Mouse (Mus musculus) G1E (cell line): ENCODE data around the gene Ddn. TPM values are rescaled to one million over a fixed set of nuclear protein-coding genes. Genes with fewer than 3 reads are reported as not detected.

Experiments used
- ATAC-seq: 2 replicates; pipeline ENCODE4 v1.8.0; 2016; ENCODE audit warnings: mild to moderate bottlenecking; ENCODE audit not compliant: insufficient number of reproducible peaks, poor library complexity, low FRiP score, severe bottlenecking; ENCODE audit errors: extremely low read depth
- DNase-seq: peaks from one replicate; pipeline ENCODE4 v3.0.0; 2012; ENCODE audit warnings: low spot score
- H3K27me3 ChIP-seq: 2 replicates; pipeline ENCODE4 v1.6.1; 2012; ENCODE audit warnings: mild to moderate bottlenecking, low read length, inconsistent platforms; ENCODE audit not compliant: insufficient read depth
- H3K36me3 ChIP-seq: replicated peaks from 2 replicates; pipeline ENCODE3; 2012; ENCODE audit warnings: mild to moderate bottlenecking, inconsistent platforms
- H3K4me1 ChIP-seq: 2 replicates; pipeline ENCODE4 v1.6.1; 2012; ENCODE audit warnings: low read depth, low read length, inconsistent platforms, mixed read lengths; ENCODE audit not compliant: insufficient read depth
- H3K4me3 ChIP-seq: 2 replicates; pipeline ENCODE4 v1.5.1; 2012; ENCODE audit warnings: low read depth, mild to moderate bottlenecking, inconsistent platforms, low read length, moderate library complexity, mixed read lengths
- H3K9me3 ChIP-seq: replicated peaks from 2 replicates; pipeline ENCODE4 v1.6.1; 2012; ENCODE audit warnings: inconsistent platforms
- CTCF ChIP-seq: IDR thresholded peaks from 2 replicates; pipeline ENCODE4 v1.5.1; 2012; ENCODE audit warnings: low read depth, low read length, inconsistent platforms, mixed read lengths
- GATA1 ChIP-seq: IDR thresholded peaks from 2 replicates; pipeline ENCODE4 v1.6.1; 2012; ENCODE audit warnings: borderline replicate concordance, low read length, inconsistent platforms, mixed read lengths
- GATA2 ChIP-seq: IDR thresholded peaks from 2 replicates; pipeline ENCODE4 v1.6.1; 2012; ENCODE audit warnings: low read depth, low read length, inconsistent platforms, borderline replicate concordance
- POLR2AphosphoS5 ChIP-seq: IDR thresholded peaks from 2 replicates; pipeline ENCODE4 v1.6.1; 2012; ENCODE audit warnings: low read depth, low read length, inconsistent platforms; ENCODE audit not compliant: insufficient replicate concordance
- TAL1 ChIP-seq: conservative IDR thresholded peaks from 2 replicates; pipeline ENCODE4 v1.6.1; 2012; ENCODE audit warnings: low read depth, low read length, inconsistent platforms, mixed read lengths
- polyA plus RNA-seq: library from polyadenylated mRNA; stranded (reverse); fragments of >175 nt; gene quantifications from 2 replicates; pipeline ENCODE4 v1.2.3, GENCODE M21; 2012
- total RNA-seq, 2 experiments: library from RNA; stranded (forward) in 1 of 2; stranded (reverse) in 1 of 2; fragments of 200-1000 nt in 1 of 2; fragments of >200 nt in 1 of 2; fragmentation: Nextera tagmentation in 1 of 2; gene quantifications; 2 replicates each; pipeline ENCODE4 v1.2.3; 2014 to 2017

The Ddn gene
- total RNA-seq (2014; fragmentation: Nextera tagmentation) (not detected in 2 replicates), total RNA-seq (2017) (0.17 and 0.22 TPM in 2 replicates), polyA plus RNA-seq (0.07 and 0.08 TPM in 2 replicates)

GRCm38 (mm10) chr15:98809390-98809789, at the start of gene Ddn:
Ddn (minus strand) TSS chr15:98809490.
- TF ChIP-seq TAL1 (no peak), CTCF (no peak), GATA1 (no peak), POLR2AphosphoS5 (no peak), GATA2 (no peak)
- Histone ChIP-seq H3K36me3 (peaks cover 51% of the 10 kb centered on the region), H3K9me3 (peaks cover 5% of the 10 kb centered on the region; the same call in 1 of the 2 replicates), H3K4me1 (peaks cover 52% of the 10 kb centered on the region), H3K4me3 (no peak within 1 kb of the TSS; the same call in 1 of the 2 replicates), H3K27me3 (peaks cover 52% of the 10 kb centered on the region)
- no peak for DNase-seq
- ATAC-seq: no peak

DNA sequence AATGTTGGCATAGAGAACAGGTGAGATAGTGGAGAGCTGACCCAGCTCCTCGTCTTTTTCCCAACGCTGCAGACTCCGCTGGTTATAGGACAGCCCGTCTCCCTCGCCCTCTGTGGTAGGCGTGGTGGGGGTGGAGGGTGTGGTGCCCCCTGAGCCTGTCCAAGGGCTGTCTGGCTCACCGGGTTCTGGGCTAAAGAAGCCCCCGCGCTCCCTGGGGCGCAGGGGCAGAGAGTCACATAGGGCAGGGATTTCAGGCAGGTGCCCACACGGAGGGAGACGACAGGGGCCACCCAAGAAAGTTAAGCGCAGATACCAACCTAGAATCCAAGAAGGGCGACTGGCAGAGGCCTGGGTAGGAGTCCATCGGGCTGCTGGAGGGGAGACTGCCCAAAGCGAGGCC, 44.9 kb upstream of the Ddn start:
- peaks cover 100% of the 10 kb centered on the region for H3K36me3 ChIP-seq
- TF ChIP-seq TAL1: no peak
- no peak for DNase-seq
- H3K27me3 ChIP-seq: no peaks in the 10 kb centered on the region
- no peaks in the 10 kb centered on the region for H3K9me3 ChIP-seq
- peaks cover 18% of the 10 kb centered on the region for H3K4me1 ChIP-seq
- no peak overlapping the region for H3K4me3 ChIP-seq
- ATAC-seq: no peak

DNA sequence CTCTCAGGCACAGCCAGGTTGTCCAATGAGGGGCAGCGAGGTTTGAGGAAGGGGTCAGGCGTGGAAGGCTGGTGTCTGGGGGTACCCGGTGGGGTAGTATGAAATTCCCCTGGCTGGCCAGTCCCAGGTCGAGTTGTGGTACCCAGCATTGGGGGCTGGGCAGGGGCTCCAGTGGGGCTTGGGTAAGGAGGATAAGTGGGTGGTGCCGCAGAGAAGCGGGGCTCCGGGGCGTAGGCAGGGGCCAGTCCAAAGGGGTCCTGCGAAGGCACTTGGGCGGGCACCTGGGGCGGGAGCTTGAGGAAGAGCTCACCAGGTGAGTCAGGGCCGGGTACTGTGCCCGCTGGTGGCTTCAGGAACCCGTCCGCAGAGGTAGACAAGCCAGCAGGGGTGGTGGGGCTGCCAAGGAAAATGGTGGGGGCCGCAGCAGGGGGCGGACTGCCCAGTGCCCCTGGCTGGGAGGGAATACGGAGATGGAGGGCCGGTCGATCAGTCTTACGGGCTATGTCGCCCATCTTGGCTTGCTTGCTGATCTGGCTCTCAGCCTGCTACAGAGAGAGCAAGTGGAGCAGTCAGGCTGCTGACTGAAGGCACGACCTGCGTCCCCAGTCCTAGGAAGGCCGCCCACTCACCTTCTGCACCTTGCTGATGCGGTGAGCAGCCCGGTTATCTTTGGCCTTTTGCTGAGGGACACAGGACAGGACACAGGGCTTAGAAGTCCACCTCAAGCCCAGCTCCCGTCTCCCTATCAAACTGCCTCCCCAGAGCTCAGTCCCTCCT, 44.1 kb upstream of the Ddn start:
- ATAC-seq (no peak), DNase-seq (no peak)
- no peak for TF ChIP-seq TAL1
- TF ChIP-seq GATA2: no peak
- TF ChIP-seq GATA1: no peak
- no peak for TF ChIP-seq POLR2AphosphoS5
- TF ChIP-seq CTCF: no peak
- Histone ChIP-seq H3K4me1 (peaks cover 22% of the 10 kb centered on the region), H3K4me3 (no peak overlapping the region), H3K36me3 (peaks cover 100% of the 10 kb centered on the region), H3K9me3 (no peaks in the 10 kb centered on the region), H3K27me3 (no peaks in the 10 kb centered on the region)

GRCm38 (mm10) chr15:98852733-98853132, 43.4 kb upstream of the Ddn start:
- H3K9me3 ChIP-seq: no peaks in the 10 kb centered on the region
- no peak overlapping the region for H3K4me3 ChIP-seq
- H3K4me1 ChIP-seq: peaks cover 22% of the 10 kb centered on the region
- no peaks in the 10 kb centered on the region for H3K27me3 ChIP-seq
- ATAC-seq (no peak), DNase-seq (no peak)
- H3K36me3 ChIP-seq: peaks cover 100% of the 10 kb centered on the region
- TF ChIP-seq GATA1 (no peak), CTCF (no peak), TAL1 (no peak), GATA2 (no peak), POLR2AphosphoS5 (no peak)

DNA sequence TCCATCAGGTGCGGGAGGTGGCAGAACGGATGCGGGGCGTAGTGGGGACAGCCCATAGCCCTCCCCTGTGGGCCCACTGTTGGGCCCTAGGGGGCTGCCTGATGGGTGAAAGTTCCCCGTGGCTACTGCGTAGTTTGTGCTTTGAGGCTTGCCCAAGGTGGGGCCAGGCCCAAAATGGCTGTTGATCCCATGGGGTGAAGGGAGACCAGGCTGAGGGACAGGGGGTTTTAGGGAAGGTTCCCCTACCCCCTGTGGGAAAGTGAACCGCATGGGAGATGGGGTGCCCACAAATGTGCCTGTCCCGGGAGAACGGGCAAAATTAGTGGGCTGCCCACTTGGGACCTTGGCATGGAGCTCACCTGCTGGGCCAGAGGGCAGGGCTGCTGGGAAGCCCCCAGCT, 42.8 kb upstream of the Ddn start:
- DNase-seq (no peak), ATAC-seq (no peak)
- H3K36me3 ChIP-seq: peaks cover 100% of the 10 kb centered on the region
- peaks cover 25% of the 10 kb centered on the region for H3K4me1 ChIP-seq
- H3K4me3 ChIP-seq: no peak overlapping the region
- H3K9me3 ChIP-seq: no peaks in the 10 kb centered on the region
- H3K27me3 ChIP-seq: no peaks in the 10 kb centered on the region
- no peak for TF ChIP-seq POLR2AphosphoS5
- TF ChIP-seq TAL1: no peak
- TF ChIP-seq GATA2: no peak
- no peak for TF ChIP-seq GATA1
- no peak for TF ChIP-seq CTCF

- H3K4me3 ChIP-seq: no peak overlapping the region
- ATAC-seq (no peak), DNase-seq (no peak)
- H3K4me1 ChIP-seq: peaks cover 25% of the 10 kb centered on the region
- no peaks in the 10 kb centered on the region for H3K9me3 ChIP-seq
- no peaks in the 10 kb centered on the region for H3K27me3 ChIP-seq
- TF ChIP-seq CTCF (no peak), TAL1 (no peak), POLR2AphosphoS5 (no peak), GATA2 (no peak), GATA1 (no peak)
- peaks cover 100% of the 10 kb centered on the region for H3K36me3 ChIP-seq
Observed at GRCm38 (mm10) chr15:98851229-98851818, 42.0 kb upstream of the Ddn start.

DNA sequence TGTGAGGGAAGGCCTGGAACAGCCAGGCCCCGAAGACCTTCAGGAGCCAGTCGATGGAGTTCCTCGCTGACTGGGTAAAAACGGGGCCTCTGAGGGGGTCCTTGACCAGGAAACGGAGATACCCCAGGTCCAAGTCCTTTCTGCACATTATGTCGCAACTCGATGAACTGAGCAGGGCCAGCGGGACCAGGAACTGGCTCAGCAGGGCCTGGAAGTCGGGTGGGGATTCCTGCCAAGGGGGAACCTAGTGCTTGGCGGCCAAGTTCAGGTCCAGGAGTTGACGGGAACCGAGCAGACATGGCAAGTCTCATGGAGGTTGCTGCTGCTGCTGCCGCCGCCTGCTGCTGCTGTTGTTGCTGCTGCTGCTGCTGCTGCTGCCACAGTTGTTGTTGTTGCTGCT, 41.4 kb upstream of the Ddn start:
- ATAC-seq (no peak), DNase-seq (no peak)
- Histone ChIP-seq H3K9me3 (no peaks in the 10 kb centered on the region), H3K27me3 (no peaks in the 10 kb centered on the region), H3K36me3 (peaks cover 100% of the 10 kb centered on the region), H3K4me1 (peaks cover 25% of the 10 kb centered on the region), H3K4me3 (no peak overlapping the region)
- no peak for TF ChIP-seq TAL1
- no peak for TF ChIP-seq GATA1
- TF ChIP-seq POLR2AphosphoS5: no peak
- TF ChIP-seq CTCF: no peak
- TF ChIP-seq GATA2: no peak
